8 mouse cellular contexts compared by ENCODE assay signal in the genomic region with DNA sequence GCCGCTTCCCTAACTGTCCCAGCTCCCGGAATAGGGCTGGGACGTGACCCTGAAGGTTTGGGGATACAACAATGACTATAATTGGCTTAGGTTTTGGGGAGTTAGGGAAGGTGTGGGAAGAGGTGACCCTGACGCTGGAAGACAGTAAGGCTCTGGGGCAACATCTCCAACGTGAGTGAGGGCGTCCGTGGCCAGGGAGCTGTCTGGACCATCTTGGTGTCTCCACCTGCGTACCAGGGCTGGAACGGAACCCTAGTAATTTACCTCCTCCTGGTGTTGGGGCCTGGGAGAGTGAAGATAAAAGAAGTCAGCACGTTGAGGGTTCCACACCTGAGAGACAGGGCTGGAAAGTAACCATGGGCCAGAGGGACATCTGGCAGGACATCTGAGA. TPM values are rescaled to one million over a fixed set of nuclear protein-coding genes. Genes with fewer than 3 reads are reported as not detected.
A peak's percentile ranks its signal among the peaks of the same experiment; 100 is the strongest.
DNase-seq lines count a peak whose midpoint lies in the region; ATAC-seq and TF ChIP-seq lines count a peak whose summit lies in the region.

No protein-coding gene starts in this region.

- H3K4me3 ChIP-seq in heart, adult 2 months: peak overlapping the region; percentile 100
- peak overlapping the region; percentile 82 to 94 (median 87) for H3K4me3 ChIP-seq in CH12.LX (replicated peaks in 1 of 3; ENCODE audit: low read depth in 2 of 3, low read length in 2 of 3, poor library complexity in 1 of 3)
- H3K4me3 ChIP-seq in forebrain, embryonic 12.5 days (replicated peaks): peak overlapping the region; percentile 77
- H3K4me3 ChIP-seq in liver, embryonic 12.5 days: peak overlapping the region; percentile 89

- dilution Hi-C loops in CH12.LX (cut with MboI; ENCODE audit: extremely low pct_ligation_motif_present, extremely low pct_unique_long_range_greater_than_20kb, low sequenced_read_pairs): no loop called here

- peak overlapping the region; percentile 95 for H3K9ac ChIP-seq in heart, adult 2 months (ENCODE audit: low read depth, low read length)
- peak overlapping the region; percentile 95 for H3K9ac ChIP-seq in CH12.LX (ENCODE audit: insufficient read depth, low read depth)
- H3K9ac ChIP-seq in forebrain, embryonic 12.5 days: peak overlapping the region; percentile 86
- H3K9ac ChIP-seq in liver, embryonic 12.5 days: peak overlapping the region; percentile 98

- DNase-seq in heart, adult 2 months: no peak
- no peak for DNase-seq in heart, adult 8-10 months (ENCODE audit: low spot score)
- DNase-seq in CH12.LX (ENCODE audit: extremely low read depth) (no peak), adipocyte (ENCODE audit: low spot score) (no peak)
- no peak for DNase-seq in adrenal gland, postnatal 25 days
- no peak for DNase-seq in layer of hippocampus, adult 9-11 months

- no peak for TF ChIP-seq EP300 in heart, adult 2 months (IDR thresholded peaks at IDR 0.05; ENCODE audit: insufficient read depth, low read depth, low read length)
- no peak for TF ChIP-seq EP300 in CH12.LX (IDR thresholded peaks at IDR 0.05; ENCODE audit: low read length)

- no peaks in the 10 kb centered on the region for H3K27me3 ChIP-seq in heart, adult 2 months (ENCODE audit: control insufficient read depth, insufficient read depth, low read length)
- H3K27me3 ChIP-seq in CH12.LX (replicated peaks): no peaks in the 10 kb centered on the region
- no peaks in the 10 kb centered on the region for H3K27me3 ChIP-seq in forebrain, embryonic 12.5 days
- H3K27me3 ChIP-seq in liver, embryonic 12.5 days (replicated peaks): no peaks in the 10 kb centered on the region

- peak overlapping the region; percentile 64 for H3K4me2 ChIP-seq in CH12.LX (ENCODE audit: insufficient read depth, low read depth, poor library complexity, severe bottlenecking)
- H3K4me2 ChIP-seq in forebrain, embryonic 12.5 days: peak overlapping the region; percentile 81
- H3K4me2 ChIP-seq in liver, embryonic 12.5 days: peak overlapping the region; percentile 91

- no peaks in the 10 kb centered on the region for H3K9me3 ChIP-seq in CH12.LX (replicated peaks; ENCODE audit: low read length)
- H3K9me3 ChIP-seq in forebrain, embryonic 12.5 days: no peaks in the 10 kb centered on the region
- no peaks in the 10 kb centered on the region for H3K9me3 ChIP-seq in liver, embryonic 12.5 days (replicated peaks)

- TF ChIP-seq CTCF in heart, adult 2 months (IDR thresholded peaks at IDR 0.05): no peak
- TF ChIP-seq CTCF in CH12.LX (conservative IDR thresholded peaks at IDR 0.05 in 1 of 2, IDR thresholded peaks at IDR 0.05 in 1 of 2; ENCODE audit: low read depth in 2 of 2, low read length in 2 of 2): no peak

- no peak for TF ChIP-seq RAD21 in CH12.LX (IDR thresholded peaks at IDR 0.05; ENCODE audit: low read depth, low read length)

- peaks cover 22% of the 10 kb centered on the region for H3K4me1 ChIP-seq in heart, adult 2 months (ENCODE audit: control insufficient read depth, insufficient read depth, low read length)
- H3K4me1 ChIP-seq in CH12.LX (ENCODE audit: control insufficient read depth in 1 of 2, insufficient read depth in 2 of 2): peaks cover 21 to 33% of the 10 kb centered on the region in 2 experiments
- peaks cover 36% of the 10 kb centered on the region for H3K4me1 ChIP-seq in forebrain, embryonic 12.5 days
- H3K4me1 ChIP-seq in liver, embryonic 12.5 days: peaks cover 66% of the 10 kb centered on the region

- in situ Hi-C loops in CH12.LX (cut with MboI; ENCODE audit: low pct_ligation_motif_present, low pct_unique_long_range_greater_than_20kb, low sequenced_read_pairs): no loop called here

- intact Hi-C loops in heart, adult 2 months (cut with DNase I): loop anchor here (5.0 kb wide), 1 partner anchor 77 kb away; no protein-coding TSS in a partner anchor

- H3K27ac ChIP-seq in heart, adult 2 months: peak overlapping the region; percentile 99
- no peak overlapping the region for H3K27ac ChIP-seq in CH12.LX (ENCODE audit: insufficient read depth, low read depth)
- no peak overlapping the region for H3K27ac ChIP-seq in forebrain, embryonic 12.5 days
- H3K27ac ChIP-seq in liver, embryonic 12.5 days: peak overlapping the region; percentile 96

- WGBS in heart, adult 2 months: under 1% methylated on average over 10 of the region's 10 CpGs
- WGBS in forebrain, embryonic 12.5 days: 5% methylated on average over 10 of the region's 10 CpGs
- WGBS in liver, embryonic 12.5 days (ENCODE audit: insufficient replicate concordance): under 1% methylated on average over 10 of the region's 10 CpGs

- peaks cover 8% of the 10 kb centered on the region; the same call in 1 of the 2 replicates for H3K79me2 ChIP-seq in heart, adult 2 months (replicated peaks; ENCODE audit: control insufficient read depth, insufficient read depth, low read length)
- H3K79me2 ChIP-seq in CH12.LX (replicated peaks; ENCODE audit: control insufficient read depth, extremely low read depth, insufficient read depth, poor library complexity, severe bottlenecking): peaks cover 46% of the 10 kb centered on the region

- 0 out of 2 replicates have a peak, but pooled peaks have one; percentile 0 for ATAC-seq in forebrain, embryonic 12.5 days (ENCODE audit: low FRiP score)
- ATAC-seq in liver, embryonic 12.5 days: no peak

- no peaks in the 10 kb centered on the region; the same call in 1 of the 2 replicates for H3K36me3 ChIP-seq in heart, adult 2 months (ENCODE audit: control insufficient read depth, insufficient read depth, low read length)
- H3K36me3 ChIP-seq in CH12.LX (replicated peaks in 1 of 2; ENCODE audit: control insufficient read depth in 1 of 2, insufficient read depth in 1 of 2, low read length in 1 of 2): peaks cover 18 to 43% of the 10 kb centered on the region in 2 experiments
- peaks cover 27% of the 10 kb centered on the region for H3K36me3 ChIP-seq in forebrain, embryonic 12.5 days (replicated peaks)
- H3K36me3 ChIP-seq in liver, embryonic 12.5 days: peaks cover 39% of the 10 kb centered on the region

- no peak for TF ChIP-seq POLR2A in heart, adult 2 months (IDR thresholded peaks at IDR 0.05; ENCODE audit: insufficient read depth, low read depth, low read length)
- no peak for TF ChIP-seq POLR2A in CH12.LX (IDR thresholded peaks at IDR 0.05; ENCODE audit: low read depth, low read length)

TF ChIP-seq in CH12.LX, 34 proteins besides CTCF, POLR2A, EP300 and RAD21:
- no peak for TF ChIP-seq HCFC1 (IDR thresholded peaks at IDR 0.05; ENCODE audit: low read depth, low read length)
- TF ChIP-seq ZNF384 (IDR thresholded peaks at IDR 0.05; ENCODE audit: low read depth, low read length): no peak
- TF ChIP-seq MXI1 (IDR thresholded peaks at IDR 0.05; ENCODE audit: low read depth, low read length): 0 out of 2 replicates have a peak, but pooled peaks have one; percentile 5

RNA-seq across cellular contexts. Expression of gene Bsg, which starts 0.7 kb away (rescaled TPM):
- total RNA-seq in heart, adult 2 months (2021): 1,000 to 10,000 TPM; 1,364 to 1,491 TPM
- 1,570 and 1,684 TPM in 2 replicates for polyA plus RNA-seq in heart, adult 2 months (2012; rRNA removed)
- 1,000 to 10,000 TPM; 1,424 to 1,552 (median 1,533) TPM for total RNA-seq in heart, adult 8-10 months (2022)
- 312 and 421 TPM in 2 replicates for total RNA-seq in CH12.LX (2012; rRNA removed)
- 617 and 710 TPM in 2 replicates for total RNA-seq in CH12.LX (2014; rRNA removed)
- polyA plus RNA-seq in CH12.LX (2012; ENCODE audit: insufficient read length, low read depth): 358 and 360 TPM in 2 replicates
- 474 and 500 TPM in 2 replicates for polyA plus RNA-seq in forebrain, embryonic 12.5 days (2016; fragmentation: Nextera tagmentation; extraction: Ambion mirVana)
- polyA plus RNA-seq in liver, embryonic 12.5 days (2016; fragmentation: Nextera tagmentation; extraction: Ambion mirVana): 1,008 and 1,045 TPM in 2 replicates
- 522 and 531 TPM in 2 replicates for total RNA-seq in adrenal gland, postnatal 25 days (2021)

RNA-seq across cellular contexts. Expression of gene Hcn2, which starts 11.5 kb away (rescaled TPM):
- 10 to 100 TPM; 17.0 to 17.5 TPM for total RNA-seq in heart, adult 2 months (2021)
- polyA plus RNA-seq in heart, adult 2 months (2012; rRNA removed): 23.8 and 33.5 TPM in 2 replicates
- 10 to 100 TPM; 13.7 to 16.7 (median 15.1) TPM for total RNA-seq in heart, adult 8-10 months (2022)
- total RNA-seq in CH12.LX (2012; rRNA removed) (1.8 and 2.2 TPM in 2 replicates), CH12.LX (2014; rRNA removed) (0.21 and 0.23 TPM in 2 replicates)
- 0.23 and 0.44 TPM in 2 replicates for polyA plus RNA-seq in CH12.LX (2012; ENCODE audit: insufficient read length, low read depth)
- 0.11 and 0.18 TPM in 2 replicates for polyA plus RNA-seq in forebrain, embryonic 12.5 days (2016; fragmentation: Nextera tagmentation; extraction: Ambion mirVana)
- 0.11 TPM in 1 of 2 replicates, not detected in the other for polyA plus RNA-seq in liver, embryonic 12.5 days (2016; fragmentation: Nextera tagmentation; extraction: Ambion mirVana)
- total RNA-seq in adrenal gland, postnatal 25 days (2021): 5.4 and 7.7 TPM in 2 replicates

RNA-seq across cellular contexts. Expression of gene Gzmm, which starts 16.1 kb away (rescaled TPM):
- 1 to 10 TPM; 6.4 to 6.5 TPM for total RNA-seq in heart, adult 2 months (2021)
- 7.4 and 9.2 TPM in 2 replicates for polyA plus RNA-seq in heart, adult 2 months (2012; rRNA removed)
- total RNA-seq in heart, adult 8-10 months (2022): 1 to 10 TPM; 7.6 to 9.0 (median 8.3) TPM
- 0.17 and 0.67 TPM in 2 replicates for total RNA-seq in CH12.LX (2012; rRNA removed)
- 0.45 and 0.59 TPM in 2 replicates for total RNA-seq in CH12.LX (2014; rRNA removed)
- polyA plus RNA-seq in CH12.LX (2012; ENCODE audit: insufficient read length, low read depth): 0.30 and 0.73 TPM in 2 replicates
- polyA plus RNA-seq in forebrain, embryonic 12.5 days (2016; fragmentation: Nextera tagmentation; extraction: Ambion mirVana): 1.1 and 1.6 TPM in 2 replicates
- polyA plus RNA-seq in liver, embryonic 12.5 days (2016; fragmentation: Nextera tagmentation; extraction: Ambion mirVana): 0.26 and 0.41 TPM in 2 replicates
- total RNA-seq in adrenal gland, postnatal 25 days (2021): 1.2 and 1.6 TPM in 2 replicates

RNA-seq across cellular contexts. Expression of gene Cdc34, which starts 23.0 kb away (rescaled TPM):
- total RNA-seq in heart, adult 2 months (2021): 100 to 1,000 TPM; 196 to 216 TPM
- 352 and 397 TPM in 2 replicates for polyA plus RNA-seq in heart, adult 2 months (2012; rRNA removed)
- total RNA-seq in heart, adult 8-10 months (2022): 100 to 1,000 TPM; 201 to 230 (median 213) TPM
- 335 and 348 TPM in 2 replicates for total RNA-seq in CH12.LX (2012; rRNA removed)
- total RNA-seq in CH12.LX (2014; rRNA removed): 323 and 331 TPM in 2 replicates
- 314 and 354 TPM in 2 replicates for polyA plus RNA-seq in CH12.LX (2012; ENCODE audit: insufficient read length, low read depth)
- 129 and 141 TPM in 2 replicates for polyA plus RNA-seq in forebrain, embryonic 12.5 days (2016; fragmentation: Nextera tagmentation; extraction: Ambion mirVana)
- 188 and 196 TPM in 2 replicates for polyA plus RNA-seq in liver, embryonic 12.5 days (2016; fragmentation: Nextera tagmentation; extraction: Ambion mirVana)
- total RNA-seq in adrenal gland, postnatal 25 days (2021): 78.6 and 89.8 TPM in 2 replicates

RNA-seq across cellular contexts. Expression of gene Tpgs1, which starts 35.8 kb away (rescaled TPM):
- total RNA-seq in heart, adult 2 months (2021): 10 to 100 TPM; 16.5 to 18.8 TPM
- 18.0 and 28.1 TPM in 2 replicates for polyA plus RNA-seq in heart, adult 2 months (2012; rRNA removed)
- total RNA-seq in heart, adult 8-10 months (2022): 10 to 100 TPM; 14.5 to 20.0 (median 16.9) TPM
- total RNA-seq in CH12.LX (2012; rRNA removed) (33.7 and 58.9 TPM in 2 replicates), CH12.LX (2014; rRNA removed) (34.4 and 42.8 TPM in 2 replicates)
- polyA plus RNA-seq in CH12.LX (2012; ENCODE audit: insufficient read length, low read depth): 42.0 and 44.5 TPM in 2 replicates
- 61.0 and 62.5 TPM in 2 replicates for polyA plus RNA-seq in forebrain, embryonic 12.5 days (2016; fragmentation: Nextera tagmentation; extraction: Ambion mirVana)
- polyA plus RNA-seq in liver, embryonic 12.5 days (2016; fragmentation: Nextera tagmentation; extraction: Ambion mirVana): 30.4 and 34.2 TPM in 2 replicates
- 35.0 and 36.5 TPM in 2 replicates for total RNA-seq in adrenal gland, postnatal 25 days (2021)

Comparison
In these comparisons a context has a peak if more than half of its experiments do, and no peak if none do; other contexts are left out.
1. H3K27ac ChIP-seq: peak in heart, adult 2 months (single experiment) and liver, embryonic 12.5 days (single experiment); none in CH12.LX (single experiment) and forebrain, embryonic 12.5 days (single experiment).
2. Peak in every context shown above with its lines, with median percentiles within 50 percentile points of each other: H3K4me3 ChIP-seq, H3K9ac ChIP-seq and H3K4me2 ChIP-seq.